Mouse (Mus musculus) hindbrain, embryonic 14.5 days (tissue): ENCODE measurements around the gene Cpa4. TPM values are rescaled to one million over a fixed set of nuclear protein-coding genes. Genes with fewer than 3 reads are reported as not detected.

Source experiments
- ATAC-seq: fragments of 200-750 bp; cut with Nextera tagmentation; 2 replicates; pipeline ENCODE4 v1.8.0; 2017; ENCODE audit warnings: moderate number of reproducible peaks, mild to moderate bottlenecking, moderate TSS enrichment, moderate library complexity; ENCODE audit not compliant: low FRiP score
- DNase-seq: peaks from one replicate; pipeline ENCODE4 v3.0.0-alpha.2; 2015; ENCODE audit warnings: low spot score
- H3K27ac ChIP-seq: fragments of 300-500 bp; sonication (generic); 2 replicates; pipeline ENCODE4 v1.5.1; 2014; ENCODE audit warnings: mild to moderate bottlenecking, moderate library complexity
- H3K27me3 ChIP-seq: fragments of 300-500 bp; sonication (generic); 2 replicates; pipeline ENCODE4 v1.6.1; 2014; ENCODE audit warnings: mild to moderate bottlenecking, low read length, mixed read lengths; ENCODE audit not compliant: control insufficient read depth, insufficient read depth
- H3K36me3 ChIP-seq: fragments of 300-500 bp; sonication (generic); replicated peaks from 2 replicates; pipeline ENCODE4 v1.6.1; 2014; ENCODE audit not compliant: control insufficient read depth, insufficient read depth
- H3K4me1 ChIP-seq: fragments of 300-500 bp; sonication (generic); replicated peaks from 2 replicates; pipeline ENCODE4 v1.6.1; 2014; ENCODE audit warnings: antibody characterized with exemption, low read length, mixed read lengths; ENCODE audit not compliant: control insufficient read depth, insufficient read depth
- H3K4me2 ChIP-seq: fragments of 300-500 bp; sonication (generic); replicated peaks from 2 replicates; pipeline ENCODE4 v1.6.1; 2014; ENCODE audit warnings: mild to moderate bottlenecking, moderate library complexity
- H3K4me3 ChIP-seq: fragments of 300-500 bp; sonication (generic); replicated peaks from 2 replicates; pipeline ENCODE4 v1.5.1; 2014; ENCODE audit warnings: mild to moderate bottlenecking, low read length
- H3K9ac ChIP-seq: fragments of 300-500 bp; sonication (generic); 2 replicates; pipeline ENCODE4 v1.6.1; 2014
- H3K9me3 ChIP-seq: fragments of 300-500 bp; sonication (generic); 2 replicates; pipeline ENCODE4 v1.6.1; 2016; ENCODE audit warnings: low read length; ENCODE audit not compliant: control insufficient read depth
- WGBS: fragments of 180-500 bp; shearing (Covaris S2); extraction: QIAGEN DNeasy Blood & Tissue Kit; methylation state at CpG from one replicate; pipeline ENCODE4 v1.1.7; 2014; 5-methylcytosine and 5-hydroxymethylcytosine counted together
- polyA plus RNA-seq: library from polyadenylated mRNA; unstranded; fragments of >200 nt; fragmentation: Nextera tagmentation; extraction: Ambion mirVana; gene quantifications from 2 replicates; pipeline ENCODE4 v1.2.1, GENCODE M21; 2014

Gene Cpa4
- polyA plus RNA-seq, 1 experiment from 2014 or later, result 1.2 TPM

DNA sequence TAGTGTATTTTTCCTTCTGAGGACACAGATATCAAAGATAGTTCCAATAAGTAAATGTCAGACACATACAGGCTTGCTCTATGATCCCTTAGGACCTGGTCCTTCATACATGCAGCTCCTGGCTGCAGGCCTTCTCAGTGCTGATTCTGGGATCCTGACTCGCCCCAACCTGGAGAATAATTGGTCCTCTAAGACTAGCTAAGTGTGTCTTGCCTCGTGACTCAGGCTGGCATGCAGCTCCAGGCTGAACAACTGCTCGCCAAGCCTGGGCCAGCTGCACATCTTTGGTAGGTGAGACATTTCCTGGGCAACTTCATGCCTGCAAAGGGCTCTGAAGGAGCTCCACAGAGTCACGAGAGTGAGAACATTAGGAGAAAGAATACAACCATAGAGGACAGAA, 6.0 kb upstream of the Cpa4 start:
- Histone ChIP-seq H3K4me3 (no peak overlapping the region), H3K9me3 (no peaks in the 10 kb centered on the region), H3K4me2 (no peak overlapping the region), H3K9ac (no peak overlapping the region), H3K27me3 (no peaks in the 10 kb centered on the region), H3K27ac (no peak overlapping the region), H3K36me3 (no peaks in the 10 kb centered on the region), H3K4me1 (no peaks in the 10 kb centered on the region)
- ATAC-seq (no peak), DNase-seq (no peak)
- WGBS, result 73% methylated on average over 4 of the region's 4 CpGs

DNA sequence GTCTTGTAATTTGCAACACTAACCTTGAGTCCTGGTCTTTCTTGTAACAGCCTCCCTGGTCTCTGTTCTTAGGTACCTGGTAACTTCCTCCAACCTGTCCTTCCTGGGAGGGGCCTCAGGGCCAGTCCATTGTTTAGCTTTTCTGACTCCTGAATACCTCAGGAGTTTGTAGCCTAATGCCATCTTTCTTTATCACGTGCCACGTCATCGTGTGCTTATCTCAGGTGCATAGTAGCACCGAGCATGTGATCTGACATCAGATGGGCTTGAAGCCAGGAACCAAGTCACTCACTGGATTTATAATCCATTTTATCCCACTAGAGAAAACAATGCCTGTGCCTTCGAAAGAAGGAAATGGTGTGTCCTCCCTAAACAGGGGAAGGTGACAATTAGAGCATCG, 4.6 kb upstream of the Cpa4 start:
- H3K27ac ChIP-seq, result no peak overlapping the region
- no peak overlapping the region for H3K4me3 ChIP-seq
- H3K4me2 ChIP-seq, result no peak overlapping the region
- H3K27me3 ChIP-seq, result no peaks in the 10 kb centered on the region
- ATAC-seq (no peak), DNase-seq (no peak)
- no peaks in the 10 kb centered on the region for H3K4me1 ChIP-seq
- H3K9me3 ChIP-seq, result no peaks in the 10 kb centered on the region
- WGBS, result 79% methylated on average over 6 of the region's 6 CpGs
- no peaks in the 10 kb centered on the region for H3K36me3 ChIP-seq
- H3K9ac ChIP-seq, result no peak overlapping the region

DNA sequence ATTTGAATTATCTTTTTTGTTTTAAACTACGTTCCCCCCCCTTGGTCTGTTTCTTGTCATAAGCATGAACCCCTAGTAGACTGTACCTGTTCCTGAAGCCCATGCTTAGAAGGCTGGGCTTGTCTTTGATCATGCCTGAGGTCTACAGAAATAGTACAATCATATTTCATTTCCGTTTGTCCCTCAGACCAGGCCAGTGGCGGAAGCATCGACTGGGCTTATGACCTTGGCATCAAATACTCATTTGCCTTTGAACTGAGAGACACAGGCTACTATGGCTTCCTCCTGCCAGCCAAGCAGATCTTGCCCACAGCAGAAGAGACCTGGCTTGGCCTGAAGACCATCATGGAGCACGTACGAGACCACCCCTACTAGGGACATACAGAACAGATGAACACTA, 4.1 kb upstream of the Cpa4 start:
- Histone ChIP-seq H3K36me3 (no peaks in the 10 kb centered on the region), H3K27me3 (no peaks in the 10 kb centered on the region), H3K4me2 (no peak overlapping the region), H3K9me3 (no peaks in the 10 kb centered on the region), H3K4me1 (no peaks in the 10 kb centered on the region), H3K4me3 (no peak overlapping the region), H3K27ac (no peak overlapping the region), H3K9ac (no peak overlapping the region)
- ATAC-seq (no peak), DNase-seq (no peak)
- 98% methylated on average over 6 of the region's 6 CpGs for WGBS

DNA sequence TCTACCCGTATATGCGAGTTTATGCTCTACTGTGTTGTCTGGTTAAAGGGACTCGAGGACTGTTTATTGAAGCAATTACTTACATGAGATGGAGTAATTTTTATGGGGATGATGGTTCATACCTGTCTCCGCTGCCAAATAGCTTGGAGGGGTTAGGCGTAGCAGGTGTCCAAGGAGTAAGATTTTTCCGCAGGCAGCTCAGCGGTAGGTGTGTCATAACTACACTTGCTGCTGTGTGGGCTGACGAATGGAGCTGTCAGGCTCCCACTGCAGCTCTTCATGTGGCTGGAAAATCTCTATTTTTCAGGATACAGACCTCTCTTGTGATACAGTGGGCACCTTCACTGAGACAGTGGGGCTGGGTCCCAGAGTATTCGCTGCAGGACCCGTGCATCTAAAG, 1.2 kb downstream of the Cpa4 start:
- Histone ChIP-seq H3K36me3 (no peaks in the 10 kb centered on the region), H3K4me1 (peaks cover 9% of the 10 kb centered on the region), H3K4me3 (no peak overlapping the region), H3K9ac (no peak overlapping the region), H3K9me3 (no peaks in the 10 kb centered on the region), H3K4me2 (no peak overlapping the region), H3K27ac (no peak overlapping the region), H3K27me3 (no peaks in the 10 kb centered on the region)
- DNase-seq (no peak), ATAC-seq (no peak)
- 75% methylated on average over 10 of the region's 10 CpGs for WGBS

DNA sequence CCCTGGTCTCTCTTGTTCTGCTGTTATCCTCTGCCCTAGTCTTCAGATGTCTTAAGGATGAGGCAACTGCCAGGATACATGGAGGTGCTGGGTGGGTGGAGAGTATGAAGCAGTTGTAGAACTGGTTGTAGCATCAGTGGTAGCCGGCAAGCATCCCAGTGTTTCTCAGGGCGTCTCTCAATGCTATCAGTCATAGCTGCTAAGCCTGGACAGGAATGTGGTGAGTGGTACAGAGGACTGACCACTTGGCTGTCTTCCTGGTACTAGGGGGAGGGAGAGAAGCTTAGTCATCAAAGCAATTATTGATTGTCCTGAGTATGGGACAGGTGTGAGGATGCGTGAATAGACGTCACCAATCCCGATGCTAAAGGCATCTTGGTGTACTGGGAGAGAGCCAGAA, 1.8 kb downstream of the Cpa4 start:
- Histone ChIP-seq H3K4me3 (no peak overlapping the region), H3K36me3 (no peaks in the 10 kb centered on the region), H3K9me3 (no peaks in the 10 kb centered on the region), H3K27ac (no peak overlapping the region), H3K27me3 (no peaks in the 10 kb centered on the region), H3K9ac (no peak overlapping the region), H3K4me2 (no peak overlapping the region), H3K4me1 (peaks cover 9% of the 10 kb centered on the region)
- 95% methylated on average over 5 of the region's 5 CpGs for WGBS
- no peak for DNase-seq
- ATAC-seq, result no peak

DNA sequence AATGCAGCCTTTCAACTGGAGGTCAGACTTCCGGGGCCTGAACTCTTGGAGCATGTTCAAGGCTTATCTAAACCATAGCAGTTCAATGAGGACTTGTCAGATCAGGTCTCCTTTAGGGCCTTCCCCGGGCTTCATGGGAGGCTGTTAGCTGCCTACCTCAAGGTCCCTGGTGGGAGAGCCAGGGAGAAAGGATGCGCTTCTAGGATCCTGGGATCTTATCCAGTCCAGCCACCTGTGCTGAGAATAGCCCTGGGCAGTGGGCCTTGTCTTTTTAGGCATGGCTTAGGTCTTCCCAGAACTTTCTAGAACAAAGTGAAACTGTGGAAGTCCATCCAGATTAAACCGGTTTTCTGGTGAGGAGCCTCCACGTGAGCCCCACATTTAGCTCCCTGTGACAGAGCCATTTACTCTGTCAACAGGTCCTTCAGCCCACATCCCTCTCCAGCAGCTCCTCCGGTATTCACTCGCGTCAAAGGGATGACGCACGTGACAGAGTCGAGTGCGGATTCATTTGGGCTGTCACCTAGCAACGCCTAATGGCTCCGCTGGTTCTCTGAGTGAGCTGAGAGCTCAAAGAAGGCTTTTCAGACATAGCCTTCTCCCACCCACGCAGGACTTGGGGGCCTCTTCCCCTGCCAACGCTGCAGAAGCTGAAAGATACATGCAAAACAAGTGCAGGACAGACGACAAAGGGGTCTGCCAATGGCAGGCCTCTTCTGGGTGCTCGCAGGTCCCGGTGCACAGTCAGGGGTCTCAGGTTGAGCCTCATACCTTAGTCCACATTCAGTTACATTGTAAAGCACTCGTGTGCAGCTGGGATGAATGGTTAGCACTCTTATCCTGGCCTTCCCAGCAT, 4.5 kb downstream of the Cpa4 start:
- peak overlapping the region; percentile 9; the same call in 1 of the 2 replicates for H3K4me2 ChIP-seq
- DNase-seq (peak; percentile 78), ATAC-seq (peak; percentile 93)
- no peaks in the 10 kb centered on the region for H3K27me3 ChIP-seq
- H3K4me3 ChIP-seq, result no peak overlapping the region
- H3K9me3 ChIP-seq, result no peaks in the 10 kb centered on the region
- peak overlapping the region; percentile 62 for H3K27ac ChIP-seq
- H3K4me1 ChIP-seq, result peaks cover 9% of the 10 kb centered on the region
- 20% methylated on average over 20 of the region's 20 CpGs for WGBS
- no peaks in the 10 kb centered on the region for H3K36me3 ChIP-seq
- H3K9ac ChIP-seq, result no peak overlapping the region

DNA sequence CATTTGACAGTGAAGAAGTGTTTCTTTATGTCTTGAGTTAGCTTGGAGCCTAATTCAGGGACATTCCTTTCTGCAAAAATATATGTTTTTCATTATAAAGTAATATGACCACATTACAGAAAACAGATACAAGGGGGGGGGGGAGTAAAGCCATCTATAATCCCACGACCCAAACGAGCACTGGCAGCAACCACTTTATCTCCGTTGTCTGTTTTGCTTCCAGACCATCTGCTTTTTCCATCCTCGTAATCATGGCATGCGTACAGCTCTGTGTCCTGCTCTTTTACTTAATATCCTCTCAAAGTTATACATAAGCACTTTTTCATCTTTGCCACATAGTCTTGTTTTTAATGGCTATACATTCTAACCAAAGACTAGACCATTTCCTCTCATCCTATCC, 5.2 kb downstream of the Cpa4 start:
- no peak overlapping the region for H3K4me2 ChIP-seq
- H3K9ac ChIP-seq, result no peak overlapping the region
- H3K27ac ChIP-seq, result peak overlapping the region; percentile 62
- no peak for ATAC-seq
- H3K9me3 ChIP-seq, result no peaks in the 10 kb centered on the region
- 54% methylated on average over 5 of the region's 5 CpGs for WGBS
- H3K4me1 ChIP-seq, result peaks cover 9% of the 10 kb centered on the region
- no peaks in the 10 kb centered on the region for H3K36me3 ChIP-seq
- H3K27me3 ChIP-seq, result no peaks in the 10 kb centered on the region
- no peak for DNase-seq
- no peak overlapping the region for H3K4me3 ChIP-seq

DNA sequence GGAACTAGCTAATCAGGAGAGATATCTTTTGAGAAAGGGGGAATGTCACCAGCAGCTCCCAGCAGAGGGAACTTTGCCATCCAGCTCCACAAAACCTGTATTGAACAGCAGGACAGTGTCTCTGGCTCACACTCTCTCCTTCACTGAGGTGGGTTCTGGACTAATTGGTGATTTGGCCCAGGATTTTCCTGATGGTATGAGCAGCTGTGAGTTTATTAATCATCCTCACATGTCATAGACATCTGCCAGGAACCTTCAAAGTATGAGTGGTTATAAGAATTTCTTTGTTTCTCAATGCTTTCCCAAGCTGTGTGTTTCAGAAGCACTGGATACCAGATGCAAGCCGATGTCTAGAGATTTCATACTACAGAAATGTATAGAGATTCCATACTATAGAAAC, 6.8 kb downstream of the Cpa4 start:
- H3K27ac ChIP-seq, result no peak overlapping the region
- no peak for DNase-seq
- H3K9me3 ChIP-seq, result no peaks in the 10 kb centered on the region
- no peaks in the 10 kb centered on the region for H3K36me3 ChIP-seq
- no peak overlapping the region for H3K4me3 ChIP-seq
- no peaks in the 10 kb centered on the region for H3K27me3 ChIP-seq
- ATAC-seq, result no peak
- no peak overlapping the region for H3K9ac ChIP-seq
- no peak overlapping the region for H3K4me2 ChIP-seq
- 80% methylated on average over 1 of the region's 1 CpGs for WGBS
- peaks cover 13% of the 10 kb centered on the region for H3K4me1 ChIP-seq

DNA sequence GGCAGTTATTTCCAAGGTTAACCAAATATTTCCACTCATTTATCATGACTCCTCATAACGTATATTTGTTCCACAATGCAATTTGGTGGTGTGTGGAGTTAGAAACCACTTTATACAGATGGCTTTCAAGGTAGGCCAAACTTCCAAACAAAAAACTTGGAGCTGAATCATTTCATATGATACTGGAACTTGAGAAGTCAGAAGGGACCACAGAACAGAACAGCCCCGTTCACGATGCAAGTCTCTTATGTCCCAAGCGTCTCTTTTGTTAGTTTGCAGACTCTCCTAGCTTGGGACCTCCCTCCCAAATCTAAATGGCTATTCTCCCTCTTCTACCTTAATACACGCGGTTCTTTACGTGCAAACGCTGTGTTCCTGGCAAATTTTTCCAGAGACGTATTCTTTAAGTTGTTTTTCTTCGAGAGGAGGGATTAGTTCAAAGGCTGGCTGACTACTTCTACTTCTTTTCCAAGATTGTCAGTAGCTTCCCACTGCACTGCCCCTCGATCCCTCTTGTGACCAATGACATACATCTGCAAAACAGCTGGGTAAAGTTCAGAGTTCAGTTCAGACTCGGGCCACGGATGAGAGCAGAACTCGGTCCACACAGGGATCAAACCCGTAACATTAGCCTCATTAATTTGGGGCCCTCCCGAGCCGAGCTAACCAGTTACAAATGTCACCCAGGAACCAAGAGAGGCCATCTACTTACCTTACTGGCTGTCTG, 8.5 kb downstream of the Cpa4 start:
- no peaks in the 10 kb centered on the region for H3K27me3 ChIP-seq
- H3K9me3 ChIP-seq, result no peaks in the 10 kb centered on the region
- H3K4me2 ChIP-seq, result no peak overlapping the region
- H3K27ac ChIP-seq, result no peak overlapping the region
- 81% methylated on average over 17 of the region's 17 CpGs for WGBS
- no peak overlapping the region for H3K9ac ChIP-seq
- DNase-seq, result no peak
- peaks cover 25% of the 10 kb centered on the region for H3K4me1 ChIP-seq
- no peaks in the 10 kb centered on the region for H3K36me3 ChIP-seq
- ATAC-seq, result no peak
- H3K4me3 ChIP-seq, result no peak overlapping the region
